Mouse (Mus musculus): Measurements from ENCODE around the gene Zbtb18.

- TF ChIP-seq CTCF (IDR thresholded peaks at IDR 0.05) (no peak), EP300 (IDR thresholded peaks at IDR 0.05) (no peak)
Observed at GRCm38 (mm10) chr1:177410769-177411348, 31.3 kb upstream of the Zbtb18 start.
